Mouse (Mus musculus): ENCODE measurements around the gene Tmem132b.

Tmem132b gene

GRCm38 (mm10) chr5:125634666-125635065 lies 103.1 kb downstream of the Tmem132b start:
- H3K27me3 ChIP-seq (ENCODE audit: control insufficient read depth, insufficient read depth, low read length, poor library complexity, severe bottlenecking) = no peaks in the 10 kb centered on the region
- no peaks in the 10 kb centered on the region for H3K36me3 ChIP-seq (ENCODE audit: control insufficient read depth, insufficient read depth, low read length, poor library complexity, severe bottlenecking)
- no peak for DNase-seq (ENCODE audit: low read depth, low spot score)

GRCm38 (mm10) chr5:125640966-125641365 lies 109.4 kb downstream of the Tmem132b start:
- no peaks in the 10 kb centered on the region for H3K36me3 ChIP-seq (ENCODE audit: control insufficient read depth, insufficient read depth, low read length, poor library complexity, severe bottlenecking)
- no peak for DNase-seq (ENCODE audit: low read depth, low spot score)

GRCm38 (mm10) chr5:125641531-125642147 lies 110.1 kb downstream of the Tmem132b start:
- H3K36me3 ChIP-seq (ENCODE audit: control insufficient read depth, insufficient read depth, low read length, poor library complexity, severe bottlenecking) = no peaks in the 10 kb centered on the region
- no peak for DNase-seq (ENCODE audit: low read depth, low spot score)

More at GRCm38 (mm10) chr5:125640966-125641365, 109.4 kb downstream of the Tmem132b start:
- H3K27me3 ChIP-seq (ENCODE audit: control insufficient read depth, insufficient read depth, low read length, poor library complexity, severe bottlenecking) = no peaks in the 10 kb centered on the region

GRCm38 (mm10) chr5:125648236-125648635 lies 116.7 kb downstream of the Tmem132b start:
- Histone ChIP-seq H3K36me3 (ENCODE audit: control insufficient read depth, insufficient read depth, low read length, poor library complexity, severe bottlenecking) (no peaks in the 10 kb centered on the region), H3K27me3 (ENCODE audit: control insufficient read depth, insufficient read depth, low read length, poor library complexity, severe bottlenecking) (no peaks in the 10 kb centered on the region)
- no peak for DNase-seq (ENCODE audit: low read depth, low spot score)

More at GRCm38 (mm10) chr5:125641531-125642147, 110.1 kb downstream of the Tmem132b start:
- H3K27me3 ChIP-seq (ENCODE audit: control insufficient read depth, insufficient read depth, low read length, poor library complexity, severe bottlenecking) = no peaks in the 10 kb centered on the region

GRCm38 (mm10) chr5:125649982-125650381 lies 118.4 kb downstream of the Tmem132b start:
- no peak for DNase-seq (ENCODE audit: low read depth, low spot score)
- Histone ChIP-seq H3K27me3 (ENCODE audit: control insufficient read depth, insufficient read depth, low read length, poor library complexity, severe bottlenecking) (no peaks in the 10 kb centered on the region), H3K36me3 (ENCODE audit: control insufficient read depth, insufficient read depth, low read length, poor library complexity, severe bottlenecking) (no peaks in the 10 kb centered on the region)

GRCm38 (mm10) chr5:125658101-125658500 lies 126.5 kb downstream of the Tmem132b start:
- no peaks in the 10 kb centered on the region for H3K36me3 ChIP-seq (ENCODE audit: control insufficient read depth, insufficient read depth, low read length, poor library complexity, severe bottlenecking)
- DNase-seq (ENCODE audit: low read depth, low spot score) = no peak

GRCm38 (mm10) chr5:125658959-125659749 lies 127.6 kb downstream of the Tmem132b start:
- no peaks in the 10 kb centered on the region for H3K36me3 ChIP-seq (ENCODE audit: control insufficient read depth, insufficient read depth, low read length, poor library complexity, severe bottlenecking)
- DNase-seq (ENCODE audit: low read depth, low spot score) = no peak
- no peaks in the 10 kb centered on the region for H3K27me3 ChIP-seq (ENCODE audit: control insufficient read depth, insufficient read depth, low read length, poor library complexity, severe bottlenecking)

More at GRCm38 (mm10) chr5:125658101-125658500, 126.5 kb downstream of the Tmem132b start:
- H3K27me3 ChIP-seq (ENCODE audit: control insufficient read depth, insufficient read depth, low read length, poor library complexity, severe bottlenecking) = no peaks in the 10 kb centered on the region

GRCm38 (mm10) chr5:125675623-125676022 lies 144.0 kb downstream of the Tmem132b start:
- H3K36me3 ChIP-seq (ENCODE audit: control insufficient read depth, insufficient read depth, low read length, poor library complexity, severe bottlenecking) = no peaks in the 10 kb centered on the region
- no peaks in the 10 kb centered on the region for H3K27me3 ChIP-seq (ENCODE audit: control insufficient read depth, insufficient read depth, low read length, poor library complexity, severe bottlenecking)
- no peak for DNase-seq (ENCODE audit: low read depth, low spot score)

GRCm38 (mm10) chr5:125676025-125676623 lies 144.6 kb downstream of the Tmem132b start:
- Histone ChIP-seq H3K27me3 (ENCODE audit: control insufficient read depth, insufficient read depth, low read length, poor library complexity, severe bottlenecking) (no peaks in the 10 kb centered on the region), H3K36me3 (ENCODE audit: control insufficient read depth, insufficient read depth, low read length, poor library complexity, severe bottlenecking) (no peaks in the 10 kb centered on the region)
- no peak for DNase-seq (ENCODE audit: low read depth, low spot score)

GRCm38 (mm10) chr5:125680889-125681288 lies 149.3 kb downstream of the Tmem132b start:
- no peak for DNase-seq (ENCODE audit: low read depth, low spot score)
- Histone ChIP-seq H3K36me3 (ENCODE audit: control insufficient read depth, insufficient read depth, low read length, poor library complexity, severe bottlenecking) (no peaks in the 10 kb centered on the region), H3K27me3 (ENCODE audit: control insufficient read depth, insufficient read depth, low read length, poor library complexity, severe bottlenecking) (no peaks in the 10 kb centered on the region)

- Histone ChIP-seq H3K36me3 (ENCODE audit: control insufficient read depth, insufficient read depth, low read length, poor library complexity, severe bottlenecking) (no peaks in the 10 kb centered on the region), H3K27me3 (ENCODE audit: control insufficient read depth, insufficient read depth, low read length, poor library complexity, severe bottlenecking) (no peaks in the 10 kb centered on the region)
- no peak for DNase-seq (ENCODE audit: low read depth, low spot score)
These were observed 151.9 kb downstream of the Tmem132b start for GRCm38 (mm10) chr5:125683491-125683890.

- no peak for DNase-seq (ENCODE audit: low read depth, low spot score)
- H3K36me3 ChIP-seq (ENCODE audit: control insufficient read depth, insufficient read depth, low read length, poor library complexity, severe bottlenecking) = no peaks in the 10 kb centered on the region
- H3K27me3 ChIP-seq (ENCODE audit: control insufficient read depth, insufficient read depth, low read length, poor library complexity, severe bottlenecking) = no peaks in the 10 kb centered on the region
These were observed 154.2 kb downstream of the Tmem132b start for GRCm38 (mm10) chr5:125685681-125686331.

GRCm38 (mm10) chr5:125692538-125692937 lies 161.0 kb downstream of the Tmem132b start:
- no peak for DNase-seq (ENCODE audit: low read depth, low spot score)
- H3K36me3 ChIP-seq (ENCODE audit: control insufficient read depth, insufficient read depth, low read length, poor library complexity, severe bottlenecking) = no peaks in the 10 kb centered on the region
- H3K27me3 ChIP-seq (ENCODE audit: control insufficient read depth, insufficient read depth, low read length, poor library complexity, severe bottlenecking) = no peaks in the 10 kb centered on the region

GRCm38 (mm10) chr5:125699395-125699794 lies 167.8 kb downstream of the Tmem132b start:
- no peaks in the 10 kb centered on the region for H3K27me3 ChIP-seq (ENCODE audit: control insufficient read depth, insufficient read depth, low read length, poor library complexity, severe bottlenecking)
- no peaks in the 10 kb centered on the region for H3K36me3 ChIP-seq (ENCODE audit: control insufficient read depth, insufficient read depth, low read length, poor library complexity, severe bottlenecking)
- no peak for DNase-seq (ENCODE audit: low read depth, low spot score)

- no peak for DNase-seq (ENCODE audit: low read depth, low spot score)
- H3K36me3 ChIP-seq (ENCODE audit: control insufficient read depth, insufficient read depth, low read length, poor library complexity, severe bottlenecking) = no peaks in the 10 kb centered on the region
- H3K27me3 ChIP-seq (ENCODE audit: control insufficient read depth, insufficient read depth, low read length, poor library complexity, severe bottlenecking) = no peaks in the 10 kb centered on the region
These were observed 168.7 kb downstream of the Tmem132b start for GRCm38 (mm10) chr5:125700234-125700633.

Measured in splenic B cell, adult 2 months (primary cell).